Mouse (Mus musculus) erythroblast, embryonic 14.5 days (primary cell): Measurements from ENCODE around the gene Crhr1.

Source experiments
- GATA1 ChIP-seq: IDR thresholded peaks from 2 replicates; pipeline ENCODE4 v1.6.1; 2012; ENCODE audit warnings: low read length, inconsistent platforms, mixed read lengths
- TAL1 ChIP-seq: IDR thresholded peaks from 3 replicates; pipeline ENCODE4 v1.6.1; 2012; ENCODE audit warnings: low read length, inconsistent platforms, mixed read lengths

DNA sequence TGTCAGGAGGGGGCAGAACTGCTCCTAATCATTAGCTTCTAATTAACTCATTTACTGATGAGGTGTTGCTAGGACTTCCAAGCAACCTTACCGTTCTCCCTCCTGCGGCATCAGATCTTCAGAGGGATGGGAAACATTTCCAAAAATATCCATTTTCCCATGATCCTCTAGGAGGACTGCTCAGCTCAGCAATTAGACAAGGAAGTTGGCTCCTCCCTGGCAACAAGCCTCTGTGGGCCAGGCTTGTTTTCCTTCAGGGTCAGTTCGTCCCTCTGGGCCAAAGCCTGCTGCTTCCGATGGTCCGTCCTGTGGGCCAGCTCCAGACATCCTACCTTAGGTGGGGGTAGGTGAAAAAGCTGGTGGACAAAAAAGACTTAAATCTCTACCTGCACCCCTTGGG lies 28.5 kb downstream of the Crhr1 start:
- no peak for TF ChIP-seq GATA1
- TF ChIP-seq TAL1 = no peak
